Mouse (Mus musculus) limb, embryonic 15.5 days (tissue): Measurements from ENCODE around the gene Prkag1. TPM values are rescaled to one million over a fixed set of nuclear protein-coding genes. Genes with fewer than 3 reads are reported as not detected.
A peak's percentile ranks its signal among the peaks of the same experiment; 100 is the strongest.

ENCODE experiments used
- ATAC-seq: fragments of 200-750 bp; cut with Nextera tagmentation; 2 replicates; pipeline ENCODE4 v1.8.0; 2017; ENCODE audit warnings: low read depth, moderate TSS enrichment; ENCODE audit not compliant: insufficient number of reproducible peaks, low FRiP score, low TSS enrichment
- H3K27ac ChIP-seq: fragments of 300-500 bp; sonication (generic); 2 replicates; pipeline ENCODE4 v1.5.1; 2015; ENCODE audit warnings: moderate library complexity, mild to moderate bottlenecking, inconsistent platforms
- H3K27me3 ChIP-seq: fragments of 300-500 bp; sonication (generic); 2 replicates; pipeline ENCODE4 v1.6.1; 2015; ENCODE audit warnings: inconsistent platforms
- H3K36me3 ChIP-seq: fragments of 300-500 bp; sonication (generic); 2 replicates; pipeline ENCODE4 v1.6.1; 2015; ENCODE audit warnings: inconsistent platforms
- H3K4me1 ChIP-seq: fragments of 300-500 bp; sonication (generic); 2 replicates; pipeline ENCODE4 v1.6.1; 2015; ENCODE audit warnings: inconsistent platforms
- H3K4me2 ChIP-seq: fragments of 300-500 bp; sonication (generic); 2 replicates; pipeline ENCODE4 v1.6.1; 2015; ENCODE audit warnings: mild to moderate bottlenecking, inconsistent platforms
- H3K4me3 ChIP-seq: fragments of 300-500 bp; sonication (generic); 2 replicates; pipeline ENCODE4 v1.5.1; 2015; ENCODE audit warnings: mild to moderate bottlenecking, inconsistent platforms
- H3K9ac ChIP-seq: fragments of 300-500 bp; sonication (generic); 2 replicates; pipeline ENCODE4 v1.6.1; 2015; ENCODE audit warnings: inconsistent platforms
- H3K9me3 ChIP-seq: fragments of 300-500 bp; sonication (generic); 2 replicates; pipeline ENCODE4 v1.6.1; 2016; ENCODE audit warnings: inconsistent platforms
- WGBS: fragments of 180-500 bp; shearing (Covaris S2); methylation state at CpG from one replicate; pipeline ENCODE4 v1.1.7; 2015; 5-methylcytosine and 5-hydroxymethylcytosine counted together
- polyA plus RNA-seq: library from polyadenylated mRNA; unstranded; fragments of >200 nt; fragmentation: Nextera tagmentation; extraction: Ambion mirVana; gene quantifications from 2 replicates; pipeline ENCODE4 v1.2.1, GENCODE M21; 2015

Prkag1 gene
- polyA plus RNA-seq, 1 experiment from 2014 or later: 94.3 TPM

DNA sequence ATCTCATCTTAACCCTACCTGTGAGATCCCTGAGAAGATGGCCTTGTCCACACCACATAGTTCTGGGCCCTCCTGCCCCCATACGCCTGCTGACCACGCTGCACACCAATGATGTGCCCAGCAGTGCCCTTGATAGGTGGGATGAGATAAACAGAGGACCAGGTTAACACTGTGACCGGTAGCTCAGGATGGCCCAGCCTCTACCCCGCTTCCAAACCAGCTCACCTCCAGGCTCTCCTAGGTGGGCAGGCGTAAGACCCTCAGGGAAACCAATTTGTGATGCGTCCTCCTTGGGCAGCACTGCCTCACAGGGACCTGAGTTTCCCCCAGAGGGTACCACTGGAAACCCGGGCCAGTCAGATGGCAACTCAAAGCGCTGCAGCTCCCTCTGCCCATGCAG, 34.5 kb upstream of the Prkag1 start:
- H3K27me3 ChIP-seq: no peaks in the 10 kb centered on the region
- no peak overlapping the region for H3K27ac ChIP-seq
- H3K4me3 ChIP-seq: no peak overlapping the region
- no peak overlapping the region for H3K4me2 ChIP-seq
- no peaks in the 10 kb centered on the region for H3K9me3 ChIP-seq
- H3K36me3 ChIP-seq: peaks cover 63% of the 10 kb centered on the region
- WGBS: 90% methylated on average over 8 of the region's 8 CpGs
- ATAC-seq: no peak
- H3K9ac ChIP-seq: no peak overlapping the region
- H3K4me1 ChIP-seq: peaks cover 29% of the 10 kb centered on the region

DNA sequence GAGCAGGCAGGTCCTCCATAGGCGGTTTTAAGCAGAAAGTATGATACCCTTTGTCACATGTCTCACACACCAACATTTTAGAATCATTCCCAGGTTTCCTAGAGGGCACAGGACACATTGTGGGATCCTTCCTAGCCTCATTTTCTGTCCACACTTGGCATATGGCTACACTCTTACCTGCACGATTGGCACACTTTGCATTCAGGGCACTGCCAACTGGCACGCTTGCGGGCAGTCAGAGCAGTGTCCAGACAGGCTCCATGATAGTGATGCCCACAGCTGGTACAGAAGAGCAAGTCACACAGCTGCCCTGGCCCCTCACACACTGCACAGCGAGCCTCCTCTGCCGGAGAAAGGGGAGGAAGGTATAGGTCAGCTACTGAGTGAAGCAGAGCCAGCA, 33.6 kb upstream of the Prkag1 start:
- WGBS: 97% methylated on average over 6 of the region's 6 CpGs
- H3K4me3 ChIP-seq: no peak overlapping the region
- H3K27ac ChIP-seq: no peak overlapping the region

DNA sequence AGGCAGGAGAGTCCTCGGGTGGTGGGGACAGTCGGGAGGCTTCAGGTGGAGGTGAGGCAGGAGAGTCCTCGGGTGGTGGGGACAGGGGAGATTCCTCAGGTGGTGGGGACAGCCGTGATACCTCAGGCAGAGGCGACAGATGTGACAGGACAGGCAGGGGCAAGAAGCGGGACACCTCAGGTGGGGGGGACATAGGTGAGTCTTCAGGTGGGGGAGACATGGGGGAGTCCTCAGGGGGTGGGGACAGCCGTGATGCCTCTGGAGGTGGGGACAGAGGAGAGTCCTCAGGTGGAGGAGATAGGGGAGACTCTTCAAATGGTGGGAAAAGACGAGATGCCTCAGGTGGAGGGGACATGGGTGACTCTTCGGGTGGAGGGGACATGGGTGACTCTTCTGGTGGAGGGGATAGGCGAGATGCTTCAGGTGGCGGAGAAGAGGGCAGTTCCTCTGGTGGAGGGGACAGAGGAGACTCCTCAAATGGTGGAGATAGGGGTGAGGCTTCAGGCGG, 32.2 kb upstream of the Prkag1 start:
- peaks cover 84% of the 10 kb centered on the region for H3K36me3 ChIP-seq
- H3K27me3 ChIP-seq: no peaks in the 10 kb centered on the region
- 91% methylated on average over 12 of the region's 12 CpGs for WGBS
- H3K9me3 ChIP-seq: no peaks in the 10 kb centered on the region
- ATAC-seq: no peak
- H3K4me1 ChIP-seq: peaks cover 14% of the 10 kb centered on the region
- H3K4me2 ChIP-seq: no peak overlapping the region
- no peak overlapping the region for H3K27ac ChIP-seq
- H3K9ac ChIP-seq: no peak overlapping the region
- no peak overlapping the region for H3K4me3 ChIP-seq

More for the DNA sequence above, 33.6 kb upstream of the Prkag1 start:
- Histone ChIP-seq H3K9me3 (no peaks in the 10 kb centered on the region), H3K9ac (no peak overlapping the region), H3K4me1 (peaks cover 28% of the 10 kb centered on the region), H3K4me2 (no peak overlapping the region), H3K27me3 (no peaks in the 10 kb centered on the region), H3K36me3 (peaks cover 71% of the 10 kb centered on the region)
- no peak for ATAC-seq

DNA sequence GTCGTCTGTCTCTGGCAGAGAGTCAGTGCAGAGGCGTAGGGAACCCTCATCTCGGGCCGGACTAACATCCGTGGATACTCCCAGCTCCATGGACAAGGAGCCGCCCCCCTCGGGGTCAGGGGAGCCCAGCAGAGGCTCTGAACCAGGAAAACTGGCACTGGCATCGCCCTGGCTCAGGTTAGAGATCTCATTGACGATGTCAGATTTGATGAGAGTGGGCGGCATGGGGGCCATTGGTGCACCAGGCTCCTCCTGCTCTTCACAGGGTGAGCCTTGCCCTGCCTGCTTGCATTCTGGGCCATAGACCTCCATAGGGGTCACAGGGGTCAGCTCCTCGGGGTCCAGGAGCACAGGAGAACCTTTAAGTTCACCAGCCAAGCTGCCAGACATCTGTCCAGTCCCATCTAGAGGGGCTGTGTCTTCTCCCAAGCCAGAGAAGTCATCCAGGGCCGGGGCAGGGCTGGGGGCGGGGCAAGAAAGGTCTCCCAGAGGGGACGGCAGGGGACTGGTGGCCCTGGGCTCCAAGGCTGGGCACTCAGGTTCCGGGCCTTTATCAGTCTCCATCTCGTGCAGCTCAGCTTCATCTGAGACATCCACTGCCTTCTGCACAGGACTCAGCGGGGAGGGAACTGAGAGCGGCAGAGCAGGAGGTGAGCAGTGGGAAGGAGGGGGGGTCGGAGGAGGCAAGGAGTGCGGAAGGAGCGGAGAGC, 30.5 kb upstream of the Prkag1 start:
- Histone ChIP-seq H3K4me2 (no peak overlapping the region), H3K4me3 (no peak overlapping the region), H3K27ac (no peak overlapping the region), H3K36me3 (peaks cover 97% of the 10 kb centered on the region), H3K9ac (no peak overlapping the region), H3K27me3 (no peaks in the 10 kb centered on the region), H3K9me3 (no peaks in the 10 kb centered on the region), H3K4me1 (no peaks in the 10 kb centered on the region)
- ATAC-seq: no peak
- 89% methylated on average over 21 of the region's 21 CpGs for WGBS

DNA sequence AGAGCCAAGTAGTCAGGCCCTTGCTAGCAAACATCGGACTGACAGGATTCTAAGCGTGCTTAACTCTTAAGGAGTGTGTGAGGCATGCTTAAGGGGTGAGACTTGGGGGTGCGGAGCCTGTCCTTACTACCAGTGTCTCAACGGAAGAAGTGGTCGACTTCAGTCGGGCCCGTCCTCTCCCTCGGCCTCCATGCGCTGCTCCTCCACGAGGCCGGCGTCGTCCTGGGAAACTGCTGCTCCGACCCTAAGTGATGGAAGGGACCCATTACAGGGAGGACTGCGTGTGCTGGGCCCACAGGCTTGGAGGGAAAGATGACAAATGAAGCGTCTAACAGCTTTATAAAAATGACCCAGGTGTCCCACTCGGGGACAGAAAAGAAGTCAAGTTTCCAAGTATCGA, 29.6 kb upstream of the Prkag1 start:
- Histone ChIP-seq H3K9ac (no peak overlapping the region), H3K4me3 (no peak overlapping the region), H3K27ac (no peak overlapping the region), H3K4me2 (no peak overlapping the region), H3K9me3 (no peaks in the 10 kb centered on the region), H3K4me1 (no peaks in the 10 kb centered on the region), H3K36me3 (peaks cover 99% of the 10 kb centered on the region), H3K27me3 (no peaks in the 10 kb centered on the region)
- 94% methylated on average over 18 of the region's 18 CpGs for WGBS
- no peak for ATAC-seq

DNA sequence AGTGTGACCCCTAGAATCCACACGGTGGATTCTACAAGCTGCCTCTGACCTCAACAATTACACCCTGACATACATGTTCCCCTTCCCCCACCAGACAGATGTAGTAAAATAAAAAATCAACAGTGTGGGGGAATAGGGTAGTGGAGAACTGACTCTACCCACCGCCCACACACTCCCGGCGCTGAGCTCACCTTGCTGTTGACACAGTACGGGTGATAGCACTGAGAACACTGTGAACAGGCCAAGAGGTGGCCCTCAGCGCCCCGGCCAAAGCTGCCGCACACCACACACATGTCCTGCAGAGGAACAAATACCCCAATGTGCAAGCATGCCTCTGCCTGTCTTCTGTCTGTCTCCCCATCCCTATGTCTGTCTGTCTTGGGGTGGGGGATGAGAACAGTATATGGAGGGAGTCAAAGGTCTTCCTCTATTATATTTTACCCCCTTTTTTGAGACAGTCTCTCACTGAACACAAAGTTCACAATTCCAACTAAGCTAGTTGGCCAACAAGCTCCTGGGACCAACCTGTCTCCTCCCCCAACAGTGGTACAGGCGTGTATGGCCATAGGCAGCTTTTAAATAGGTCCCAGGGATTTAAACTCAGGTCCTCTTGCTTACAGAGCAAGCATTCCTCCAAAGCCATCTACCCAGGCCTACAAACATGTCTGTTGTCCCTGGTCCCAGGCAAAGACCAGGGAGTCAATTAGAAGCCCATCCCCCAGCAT, 28.2 kb upstream of the Prkag1 start:
- no peaks in the 10 kb centered on the region for H3K27me3 ChIP-seq
- H3K9ac ChIP-seq: no peak overlapping the region
- no peak for ATAC-seq
- WGBS: 83% methylated on average over 9 of the region's 9 CpGs
- H3K4me1 ChIP-seq: no peaks in the 10 kb centered on the region
- H3K4me3 ChIP-seq: no peak overlapping the region
- no peaks in the 10 kb centered on the region for H3K9me3 ChIP-seq
- no peak overlapping the region for H3K4me2 ChIP-seq
- H3K27ac ChIP-seq: no peak overlapping the region
- peaks cover 99% of the 10 kb centered on the region for H3K36me3 ChIP-seq

DNA sequence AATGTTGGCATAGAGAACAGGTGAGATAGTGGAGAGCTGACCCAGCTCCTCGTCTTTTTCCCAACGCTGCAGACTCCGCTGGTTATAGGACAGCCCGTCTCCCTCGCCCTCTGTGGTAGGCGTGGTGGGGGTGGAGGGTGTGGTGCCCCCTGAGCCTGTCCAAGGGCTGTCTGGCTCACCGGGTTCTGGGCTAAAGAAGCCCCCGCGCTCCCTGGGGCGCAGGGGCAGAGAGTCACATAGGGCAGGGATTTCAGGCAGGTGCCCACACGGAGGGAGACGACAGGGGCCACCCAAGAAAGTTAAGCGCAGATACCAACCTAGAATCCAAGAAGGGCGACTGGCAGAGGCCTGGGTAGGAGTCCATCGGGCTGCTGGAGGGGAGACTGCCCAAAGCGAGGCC, 22.9 kb upstream of the Prkag1 start:
- WGBS: 92% methylated on average over 16 of the region's 16 CpGs

DNA sequence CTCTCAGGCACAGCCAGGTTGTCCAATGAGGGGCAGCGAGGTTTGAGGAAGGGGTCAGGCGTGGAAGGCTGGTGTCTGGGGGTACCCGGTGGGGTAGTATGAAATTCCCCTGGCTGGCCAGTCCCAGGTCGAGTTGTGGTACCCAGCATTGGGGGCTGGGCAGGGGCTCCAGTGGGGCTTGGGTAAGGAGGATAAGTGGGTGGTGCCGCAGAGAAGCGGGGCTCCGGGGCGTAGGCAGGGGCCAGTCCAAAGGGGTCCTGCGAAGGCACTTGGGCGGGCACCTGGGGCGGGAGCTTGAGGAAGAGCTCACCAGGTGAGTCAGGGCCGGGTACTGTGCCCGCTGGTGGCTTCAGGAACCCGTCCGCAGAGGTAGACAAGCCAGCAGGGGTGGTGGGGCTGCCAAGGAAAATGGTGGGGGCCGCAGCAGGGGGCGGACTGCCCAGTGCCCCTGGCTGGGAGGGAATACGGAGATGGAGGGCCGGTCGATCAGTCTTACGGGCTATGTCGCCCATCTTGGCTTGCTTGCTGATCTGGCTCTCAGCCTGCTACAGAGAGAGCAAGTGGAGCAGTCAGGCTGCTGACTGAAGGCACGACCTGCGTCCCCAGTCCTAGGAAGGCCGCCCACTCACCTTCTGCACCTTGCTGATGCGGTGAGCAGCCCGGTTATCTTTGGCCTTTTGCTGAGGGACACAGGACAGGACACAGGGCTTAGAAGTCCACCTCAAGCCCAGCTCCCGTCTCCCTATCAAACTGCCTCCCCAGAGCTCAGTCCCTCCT, 22.0 kb upstream of the Prkag1 start:
- no peaks in the 10 kb centered on the region for H3K4me1 ChIP-seq
- H3K4me2 ChIP-seq: no peak overlapping the region
- 0 out of 2 replicates have a peak, but pooled peaks have one; percentile 5 for ATAC-seq
- no peaks in the 10 kb centered on the region for H3K27me3 ChIP-seq
- no peak overlapping the region for H3K4me3 ChIP-seq
- 93% methylated on average over 28 of the region's 28 CpGs for WGBS
- H3K27ac ChIP-seq: no peak overlapping the region
- H3K9ac ChIP-seq: no peak overlapping the region
- H3K36me3 ChIP-seq: peaks cover 100% of the 10 kb centered on the region
- H3K9me3 ChIP-seq: no peaks in the 10 kb centered on the region

More for the DNA sequence above, 22.9 kb upstream of the Prkag1 start:
- no peak overlapping the region for H3K4me3 ChIP-seq
- H3K4me2 ChIP-seq: no peak overlapping the region
- H3K27me3 ChIP-seq: no peaks in the 10 kb centered on the region
- peaks cover 99% of the 10 kb centered on the region for H3K36me3 ChIP-seq
- H3K9me3 ChIP-seq: no peaks in the 10 kb centered on the region
- no peak for ATAC-seq
- H3K9ac ChIP-seq: no peak overlapping the region
- no peaks in the 10 kb centered on the region for H3K4me1 ChIP-seq
- no peak overlapping the region for H3K27ac ChIP-seq

DNA sequence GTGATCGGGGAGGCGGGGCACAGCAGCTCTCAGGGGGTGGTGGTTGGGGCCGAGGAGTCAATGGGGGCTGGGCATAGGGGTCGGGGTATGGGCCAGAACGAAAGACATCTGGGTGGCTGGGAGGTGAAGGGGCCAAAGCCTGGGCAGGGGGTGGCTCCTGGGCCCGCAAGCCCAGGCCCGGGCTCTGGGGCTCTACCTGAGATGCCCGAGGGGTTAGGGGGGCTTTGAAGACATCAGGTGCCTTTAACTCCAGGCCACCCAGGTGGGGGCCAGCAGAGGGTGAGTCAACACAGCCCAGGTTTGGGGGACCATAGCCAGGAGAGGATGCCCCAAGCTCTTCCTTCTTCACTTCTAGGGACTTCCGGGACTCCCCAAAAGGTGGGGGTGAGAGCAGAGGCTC, 21.4 kb upstream of the Prkag1 start:
- H3K27me3 ChIP-seq: no peaks in the 10 kb centered on the region
- 89% methylated on average over 9 of the region's 9 CpGs for WGBS
- no peak for ATAC-seq

DNA sequence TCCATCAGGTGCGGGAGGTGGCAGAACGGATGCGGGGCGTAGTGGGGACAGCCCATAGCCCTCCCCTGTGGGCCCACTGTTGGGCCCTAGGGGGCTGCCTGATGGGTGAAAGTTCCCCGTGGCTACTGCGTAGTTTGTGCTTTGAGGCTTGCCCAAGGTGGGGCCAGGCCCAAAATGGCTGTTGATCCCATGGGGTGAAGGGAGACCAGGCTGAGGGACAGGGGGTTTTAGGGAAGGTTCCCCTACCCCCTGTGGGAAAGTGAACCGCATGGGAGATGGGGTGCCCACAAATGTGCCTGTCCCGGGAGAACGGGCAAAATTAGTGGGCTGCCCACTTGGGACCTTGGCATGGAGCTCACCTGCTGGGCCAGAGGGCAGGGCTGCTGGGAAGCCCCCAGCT, 20.8 kb upstream of the Prkag1 start:
- Histone ChIP-seq H3K36me3 (peaks cover 100% of the 10 kb centered on the region), H3K9me3 (no peaks in the 10 kb centered on the region), H3K4me2 (no peak overlapping the region), H3K4me3 (no peak overlapping the region), H3K9ac (no peak overlapping the region), H3K4me1 (no peaks in the 10 kb centered on the region), H3K27ac (no peak overlapping the region), H3K27me3 (no peaks in the 10 kb centered on the region)
- no peak for ATAC-seq
- 94% methylated on average over 9 of the region's 9 CpGs for WGBS

More for the DNA sequence above, 21.4 kb upstream of the Prkag1 start:
- no peaks in the 10 kb centered on the region for H3K4me1 ChIP-seq
- peaks cover 100% of the 10 kb centered on the region for H3K36me3 ChIP-seq
- H3K4me2 ChIP-seq: no peak overlapping the region
- H3K9me3 ChIP-seq: no peaks in the 10 kb centered on the region
- H3K4me3 ChIP-seq: no peak overlapping the region
- no peak overlapping the region for H3K9ac ChIP-seq
- H3K27ac ChIP-seq: no peak overlapping the region

DNA sequence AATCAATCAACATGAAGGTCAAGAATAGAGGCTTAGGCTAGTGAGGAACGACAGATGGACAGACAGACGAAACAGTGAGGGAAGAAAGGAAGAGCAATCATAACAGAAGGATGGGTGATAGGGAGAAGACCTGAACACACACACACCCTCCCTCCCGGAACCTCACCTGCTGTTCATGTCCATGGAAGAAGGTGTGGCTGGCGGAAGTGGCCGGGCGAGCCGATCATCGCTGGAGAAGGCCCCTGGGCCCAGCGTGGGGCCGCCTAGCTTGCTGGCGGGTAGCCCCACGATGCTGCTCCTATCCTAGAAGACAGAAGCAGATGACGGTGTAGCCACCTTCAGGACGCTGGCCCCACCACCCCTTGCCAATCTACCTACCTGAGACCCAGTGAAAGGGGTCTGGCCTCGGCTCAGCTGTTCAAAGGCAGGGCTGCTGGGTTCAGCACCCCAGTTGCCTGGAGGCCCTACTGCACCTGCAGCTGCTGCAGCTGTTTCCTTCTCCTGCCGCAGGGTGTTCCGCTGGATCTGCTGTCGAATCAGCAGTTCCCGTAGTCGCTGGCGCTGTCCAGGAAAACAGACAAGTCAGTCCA, 20.0 kb upstream of the Prkag1 start:
- no peaks in the 10 kb centered on the region for H3K9me3 ChIP-seq
- no peak overlapping the region for H3K4me2 ChIP-seq
- no peaks in the 10 kb centered on the region for H3K27me3 ChIP-seq
- no peaks in the 10 kb centered on the region for H3K4me1 ChIP-seq
- ATAC-seq: no peak
- H3K36me3 ChIP-seq: peaks cover 100% of the 10 kb centered on the region
- no peak overlapping the region for H3K4me3 ChIP-seq
- H3K9ac ChIP-seq: no peak overlapping the region
- WGBS: 87% methylated on average over 21 of the region's 21 CpGs
- no peak overlapping the region for H3K27ac ChIP-seq
